Mouse (Mus musculus): ENCODE results near the gene Plcd3.

Plcd3 gene

DNA sequence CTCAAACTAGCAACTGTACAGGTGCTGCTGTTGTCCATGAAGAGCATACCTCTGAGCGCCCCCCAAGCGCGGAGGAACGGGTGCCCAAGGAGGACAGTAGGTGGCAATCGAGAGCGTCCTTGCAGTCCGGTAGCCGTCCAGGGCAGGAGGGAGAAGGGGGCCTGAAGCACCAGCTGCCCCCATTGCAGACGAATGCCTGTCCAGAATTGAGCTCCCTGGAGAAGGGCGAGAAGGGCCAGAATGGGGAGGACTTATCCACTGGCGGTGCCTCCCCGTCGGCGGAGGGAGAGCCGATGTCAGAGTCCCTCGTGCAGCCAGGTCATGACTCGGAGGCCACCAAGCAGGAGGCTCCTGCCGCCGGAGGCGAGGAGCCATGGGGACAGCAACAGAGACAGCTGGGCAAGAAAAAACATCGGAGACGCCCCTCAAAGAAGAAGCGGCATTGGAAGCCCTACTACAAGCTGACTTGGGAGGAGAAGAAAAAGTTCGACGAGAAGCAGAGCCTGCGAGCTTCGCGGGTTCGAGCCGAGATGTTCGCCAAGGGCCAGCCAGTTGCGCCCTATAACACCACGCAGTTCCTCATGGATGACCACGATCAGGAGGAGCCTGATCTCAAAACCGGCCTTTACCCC is 15.6 kb upstream of the Plcd3 start:
- peak; percentile 72 for DNase-seq

DNA sequence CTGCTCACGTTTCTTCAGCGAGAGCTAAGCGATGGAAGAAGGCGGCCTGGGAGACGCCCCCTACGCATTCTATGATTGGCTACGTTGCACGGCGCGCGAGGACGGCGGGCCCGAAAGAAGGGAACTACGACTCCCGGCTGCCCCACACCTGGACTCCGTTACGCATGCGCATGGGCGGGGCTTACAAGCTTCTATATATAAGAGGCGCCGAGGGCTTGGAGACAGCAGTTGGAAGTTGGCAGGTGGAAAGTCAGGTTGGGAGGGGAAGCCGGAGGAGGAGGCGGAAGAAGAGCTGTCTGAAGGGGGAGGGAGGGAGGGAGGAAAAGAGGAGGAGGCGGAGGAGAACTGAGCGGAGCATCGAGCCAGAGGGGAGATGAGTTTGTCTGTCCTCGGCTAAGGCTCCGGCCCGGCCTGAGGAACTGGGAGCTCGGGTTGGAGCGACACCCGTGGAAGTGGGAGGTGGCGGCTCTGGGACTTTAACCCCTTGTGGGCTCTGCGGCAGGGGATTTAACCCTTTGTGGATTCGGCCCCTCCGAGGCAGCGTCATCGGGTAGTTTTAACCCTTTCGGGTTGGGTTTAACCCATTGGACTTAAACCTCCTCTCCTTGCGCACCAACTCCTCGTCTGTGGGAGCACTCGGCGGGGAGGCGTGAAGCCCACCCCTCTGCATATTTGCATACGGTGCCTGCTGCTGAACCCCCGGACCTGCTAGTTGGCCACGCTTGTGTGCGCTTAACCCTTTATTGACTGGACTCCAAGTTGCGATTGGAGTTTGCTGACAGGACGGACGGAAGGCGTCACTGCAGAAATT is 14.8 kb upstream of the Plcd3 start, which contains the start of gene Hexim1:
TSS of gene Hexim1 (plus strand) at position 224 of the 811 bp plus-strand sequence.
- DNase-seq: peak; percentile 100

DNA sequence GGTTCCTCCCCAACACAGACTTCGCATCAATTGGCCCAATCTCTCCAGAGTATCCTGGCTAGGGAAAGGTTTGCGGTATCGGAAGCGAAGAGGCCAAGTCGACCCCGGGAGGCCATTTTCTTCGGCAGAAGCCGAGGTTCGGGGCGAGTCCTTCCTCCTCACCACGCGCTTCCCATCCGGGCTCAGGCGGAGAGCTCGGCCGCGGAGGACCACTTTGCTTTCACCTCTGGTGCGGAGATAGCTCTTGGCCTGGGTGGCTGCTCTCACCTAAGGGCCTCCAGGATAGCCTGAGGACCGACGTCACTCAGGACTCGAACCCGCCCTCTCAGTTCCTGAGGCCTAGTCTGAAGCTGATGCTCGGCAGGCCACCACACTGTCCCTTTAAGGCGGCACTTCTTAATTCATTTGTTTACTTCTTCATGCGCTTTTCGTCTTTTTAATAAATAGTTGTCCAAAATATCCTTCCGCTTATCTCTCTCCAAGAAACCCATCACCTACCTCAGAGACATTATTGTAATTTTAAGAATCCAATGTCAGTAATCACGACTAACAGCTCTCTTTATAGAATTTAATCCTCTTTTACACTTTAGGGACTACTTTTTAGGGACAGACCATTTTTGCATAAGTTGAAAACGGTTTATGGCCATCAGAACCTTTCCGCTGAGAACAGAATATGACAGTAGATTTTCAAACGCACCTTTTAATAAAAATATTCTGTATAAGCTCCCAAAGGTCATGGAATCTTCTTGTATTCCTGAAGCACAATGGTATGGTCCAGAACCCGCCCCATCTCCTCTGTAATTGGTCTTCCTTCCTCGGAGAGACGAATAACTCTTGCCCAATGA is 13.9 kb upstream of the Plcd3 start:
- DNase-seq: peak; percentile 87

DNA sequence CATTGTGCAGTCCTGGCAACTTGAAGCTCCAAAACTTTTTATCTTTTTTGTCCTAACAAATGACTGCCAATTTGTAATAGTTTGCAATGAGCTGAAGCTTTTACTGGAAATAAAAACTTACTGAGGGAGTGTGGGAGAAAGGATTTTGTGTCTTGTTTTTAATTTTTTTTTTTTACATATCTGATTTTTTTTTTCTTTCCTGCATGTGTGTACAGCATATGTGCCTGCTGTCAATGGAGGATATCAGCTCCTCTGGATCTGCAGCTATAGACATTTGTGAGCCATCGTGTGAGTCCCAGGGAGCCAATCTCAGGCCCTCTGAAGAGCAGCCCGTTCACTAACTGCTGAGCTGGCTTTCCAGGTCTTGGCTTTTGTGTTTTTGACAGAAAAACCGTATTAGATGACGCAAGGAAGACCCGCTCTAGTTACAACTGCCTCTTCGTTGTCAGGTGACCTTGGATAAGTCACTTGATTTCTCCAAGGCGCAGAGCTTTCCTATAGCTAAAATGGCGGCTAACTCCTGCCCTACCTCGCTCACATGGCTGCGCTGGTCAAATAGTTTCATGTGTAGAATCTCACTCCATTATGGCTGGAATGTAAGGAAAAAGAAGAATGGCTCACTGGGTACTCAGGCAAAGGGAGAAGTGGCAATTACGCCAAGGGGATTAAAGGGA is 12.9 kb upstream of the Plcd3 start:
- DNase-seq: no peak

DNA sequence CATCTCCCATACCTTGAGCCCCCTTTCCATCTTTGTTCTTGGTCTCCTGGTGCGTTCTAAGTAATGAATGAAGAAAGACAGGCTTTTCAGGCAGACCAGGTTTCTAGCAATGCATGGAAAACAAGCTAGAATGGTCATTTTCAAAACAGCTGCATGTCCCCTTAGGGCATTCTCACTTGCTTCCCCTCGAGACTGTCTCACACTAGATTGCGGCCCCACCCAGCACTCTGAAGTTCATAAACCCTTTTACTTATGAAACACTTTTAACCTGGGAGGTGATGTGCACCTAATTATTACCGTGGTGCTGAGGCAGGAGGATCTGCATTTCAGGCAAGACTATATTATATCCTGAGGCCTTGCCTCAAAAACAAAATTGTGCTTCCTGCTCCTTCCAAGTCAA is 12.3 kb upstream of the Plcd3 start:
- DNase-seq: no peak

DNA sequence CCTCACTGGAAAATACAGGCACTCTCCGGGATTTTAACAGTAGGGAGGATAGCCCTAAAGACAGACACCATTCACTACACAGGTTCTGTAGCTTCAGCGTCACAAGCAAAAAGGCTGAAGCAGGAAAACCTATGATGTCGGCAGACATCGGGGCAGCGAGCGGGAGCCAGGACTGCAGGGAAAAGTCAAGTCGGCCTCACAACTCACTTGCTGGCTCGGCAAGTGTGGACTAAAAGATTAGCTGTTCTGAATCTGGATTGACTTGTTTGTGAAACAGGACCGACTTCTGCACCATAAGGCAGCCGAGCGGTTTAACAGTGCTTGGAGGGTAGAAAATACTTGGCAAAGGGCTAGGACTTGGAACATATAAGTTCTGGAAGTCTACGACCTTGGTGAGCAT is 11.5 kb upstream of the Plcd3 start:
- no peak for DNase-seq

DNA sequence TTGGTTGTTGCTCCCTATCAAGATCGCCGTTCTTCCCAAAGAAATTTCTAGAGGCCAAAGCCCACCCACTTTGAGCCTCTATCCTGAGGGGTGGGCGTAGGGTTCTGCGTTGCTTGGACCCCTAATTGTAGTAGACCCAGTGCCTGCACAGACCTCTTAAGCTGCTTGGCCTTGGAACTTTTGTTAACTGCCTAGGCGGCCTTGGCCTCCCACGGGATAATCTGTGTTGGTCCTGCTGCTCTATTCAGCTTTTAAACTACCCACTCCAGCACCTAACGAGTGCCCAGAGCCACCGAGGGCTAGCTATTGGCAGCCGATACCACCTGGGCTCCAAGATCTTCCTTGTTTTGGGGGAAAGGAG is 11.1 kb upstream of the Plcd3 start:
- DNase-seq: no peak

DNA sequence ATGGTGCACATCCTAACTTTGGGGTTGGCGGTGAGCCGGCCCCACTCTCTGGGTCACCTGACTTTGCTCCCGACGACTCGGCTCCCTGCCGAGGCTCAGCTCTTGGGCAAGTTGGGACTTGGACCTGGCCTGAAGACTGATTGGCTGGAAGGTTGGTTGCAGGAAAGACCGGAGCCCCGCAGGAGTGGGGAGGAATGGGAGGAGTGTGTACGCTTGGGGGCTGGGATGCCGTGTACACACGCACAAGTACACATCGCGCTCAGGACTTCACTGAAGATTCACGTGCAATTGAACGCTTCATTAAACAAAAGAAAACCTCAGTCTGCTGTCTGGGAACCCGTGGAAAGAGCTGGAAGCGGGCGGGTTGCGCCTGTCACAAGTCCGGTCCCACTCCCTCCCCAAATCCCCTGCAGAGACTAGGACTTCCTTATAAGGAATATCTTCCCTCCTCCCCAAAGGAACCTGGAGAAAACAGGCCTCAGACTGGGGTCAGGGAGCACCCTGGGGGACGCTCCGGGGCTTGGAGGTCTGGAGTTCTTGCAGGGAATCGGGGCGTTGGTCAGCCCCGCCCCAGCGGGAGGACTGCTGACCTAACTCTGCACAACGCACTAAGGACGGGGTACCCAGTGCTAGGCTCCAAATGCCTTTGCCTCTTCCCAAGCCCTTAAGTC is 10.6 kb upstream of the Plcd3 start:
- DNase-seq: peak; percentile 92

DNA sequence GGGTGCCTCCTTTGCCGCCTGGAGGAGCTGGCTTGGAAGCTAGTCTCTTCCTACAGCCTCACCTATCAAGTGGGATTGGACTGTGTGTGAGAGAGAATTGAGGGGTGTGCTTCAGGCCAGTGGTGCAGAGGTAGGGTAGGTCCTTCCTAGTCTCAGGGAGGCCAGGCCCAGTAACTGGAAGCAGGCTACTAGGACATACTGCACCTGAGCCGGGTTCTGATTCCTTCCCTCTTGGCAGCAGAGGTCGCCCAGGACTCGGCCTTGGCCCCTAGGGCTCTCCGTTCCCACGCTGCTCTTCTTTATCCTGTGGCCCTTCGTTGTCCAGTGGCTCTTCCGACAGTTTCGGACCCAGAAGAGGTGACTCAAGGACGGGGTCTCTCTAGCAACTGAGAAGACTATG is 9.8 kb upstream of the Plcd3 start:
- peak; percentile 49 for DNase-seq

DNA sequence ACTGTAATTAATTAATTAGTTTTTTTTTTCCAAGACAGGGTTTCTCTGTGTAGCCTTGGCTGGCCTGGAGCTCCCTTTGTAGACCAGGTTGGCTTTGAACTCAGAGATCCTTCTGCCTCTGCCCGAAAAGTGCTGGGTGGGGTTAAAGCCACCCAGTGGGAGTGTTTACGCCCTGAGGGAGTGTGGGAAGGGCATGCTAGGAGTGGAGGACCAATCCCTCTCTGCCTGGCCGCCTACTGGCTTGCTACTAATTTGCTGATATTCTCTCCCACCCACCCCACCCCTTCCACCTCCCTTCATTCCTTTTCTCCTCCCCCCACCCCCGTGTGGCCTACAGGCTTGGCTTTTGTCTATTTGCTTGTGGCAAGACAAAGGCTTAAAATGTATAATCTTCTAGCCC is 4.9 kb upstream of the Plcd3 start:
- no peak for DNase-seq

- no peak for DNase-seq
Measured at GRCm38 (mm10) chr11:103105810-103106209, 4.4 kb upstream of the Plcd3 start.

DNA sequence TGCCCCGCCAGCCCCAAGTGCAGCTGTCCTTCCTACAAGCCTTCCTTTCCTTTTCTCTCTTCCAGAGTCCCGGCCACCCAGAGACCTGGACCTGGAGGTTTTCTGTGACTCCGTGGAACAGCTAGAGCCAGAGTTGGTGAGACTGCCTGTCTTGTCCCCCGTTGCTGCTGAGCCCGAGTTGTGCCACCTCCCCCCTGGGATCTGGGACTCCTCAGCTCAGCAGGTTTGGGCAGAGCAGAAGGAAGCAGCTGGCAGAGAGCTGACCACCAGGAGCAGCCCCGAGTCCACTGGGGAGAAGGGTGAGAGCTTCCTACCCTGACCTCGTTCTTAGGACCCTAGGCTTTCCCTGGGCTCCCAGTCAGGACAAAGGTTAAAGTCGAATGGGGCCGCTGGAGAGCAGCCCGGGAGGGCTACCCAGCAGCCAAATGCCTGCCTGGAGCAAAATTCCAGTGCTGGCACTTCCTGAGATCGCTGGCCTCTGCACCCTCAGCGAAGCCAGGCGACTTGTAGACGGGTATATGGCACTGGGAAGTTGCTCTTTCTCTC is 3.8 kb upstream of the Plcd3 start:
- peak; percentile 90 for DNase-seq

DNA sequence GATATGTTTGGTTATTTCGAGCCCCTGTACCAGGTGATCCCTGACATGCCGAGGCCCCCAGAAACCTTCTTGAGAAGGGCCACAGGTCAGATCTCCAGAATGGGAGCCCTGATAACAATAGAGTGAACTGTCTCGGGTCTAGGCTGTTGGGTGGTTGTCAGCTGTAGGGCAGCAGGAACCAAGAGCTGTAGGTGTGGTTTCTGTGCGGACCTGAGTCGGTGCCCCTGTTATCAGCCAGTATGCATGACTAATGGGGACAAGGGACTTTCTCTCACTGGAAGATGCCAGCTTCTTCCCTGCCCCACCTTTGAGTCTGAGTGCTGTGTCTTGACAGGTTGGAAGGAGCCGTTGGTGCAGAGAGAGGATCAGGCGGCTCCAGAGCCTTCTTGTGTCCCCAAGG is 3.0 kb upstream of the Plcd3 start:
- no peak for DNase-seq

- DNase-seq: peak; percentile 59
Measured at GRCm38 (mm10) chr11:103103621-103104020, 2.2 kb upstream of the Plcd3 start.

GRCm38 (mm10) chr11:103102725-103103349 is 1.4 kb upstream of the Plcd3 start:
- peak; percentile 98 for DNase-seq

DNA sequence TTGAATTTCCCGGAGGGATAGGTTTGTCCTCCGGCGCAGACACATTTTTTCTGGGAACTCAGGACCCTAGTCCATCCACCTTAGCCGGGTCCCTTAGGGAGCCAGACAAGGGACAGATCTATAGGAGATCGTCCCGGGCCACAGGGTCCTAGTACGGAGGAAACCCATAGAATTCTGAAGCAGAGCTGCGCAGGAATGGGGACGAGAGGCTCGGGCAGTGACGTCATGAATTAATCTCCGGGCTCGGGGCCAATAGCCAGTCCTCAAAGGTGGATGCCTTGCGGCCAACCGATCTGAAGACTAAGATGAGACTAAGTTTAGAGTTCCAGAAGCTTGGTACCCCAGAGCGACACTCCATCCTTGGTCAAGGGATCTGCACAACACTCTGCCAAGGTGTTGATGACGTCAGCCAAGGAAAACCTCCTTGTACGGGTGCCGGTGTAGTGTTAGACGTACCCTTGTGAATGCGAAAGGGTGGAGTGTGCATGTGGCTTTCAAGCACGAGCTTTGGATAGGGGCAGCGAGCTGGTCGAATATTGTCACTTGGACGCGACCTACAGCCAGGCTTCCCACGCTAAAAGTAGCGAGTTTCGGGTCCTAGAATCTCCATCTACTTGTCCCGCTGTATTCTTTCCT is 526 bp upstream of the Plcd3 start:
- DNase-seq: peak; percentile 82

- peak; percentile 35 for DNase-seq
Measured at GRCm38 (mm10) chr11:103100361-103100760, 1.1 kb downstream of the Plcd3 start.

DNA sequence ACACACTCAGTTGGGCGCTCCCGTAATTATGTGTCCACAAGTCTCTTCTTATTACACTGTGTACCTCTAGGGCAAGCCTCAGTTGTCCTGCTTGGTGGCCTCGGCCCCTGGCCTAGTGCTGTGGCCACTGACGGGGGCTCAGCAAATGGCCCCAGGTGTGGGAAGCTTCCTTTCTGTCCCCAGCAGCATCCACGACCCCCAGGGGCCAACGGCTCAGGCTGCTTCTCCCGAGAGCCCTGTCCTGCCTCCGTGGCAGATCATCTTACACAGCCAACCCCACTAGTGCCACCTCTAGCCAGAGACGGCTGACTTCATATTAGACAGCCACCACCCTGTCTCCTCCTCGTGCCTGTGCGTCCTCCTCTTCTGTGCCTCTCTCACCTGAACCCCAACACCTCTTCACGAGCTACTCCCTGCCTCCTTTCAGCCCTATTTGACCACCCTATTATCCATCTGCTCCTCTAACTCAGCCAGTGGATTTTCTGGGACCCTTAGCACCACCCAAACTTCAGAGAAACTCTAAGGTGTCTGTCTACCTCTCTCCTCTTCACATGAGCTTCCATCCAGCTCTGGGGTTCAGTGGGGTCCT is 2.0 kb downstream of the Plcd3 start:
- peak; percentile 13 for DNase-seq

DNA sequence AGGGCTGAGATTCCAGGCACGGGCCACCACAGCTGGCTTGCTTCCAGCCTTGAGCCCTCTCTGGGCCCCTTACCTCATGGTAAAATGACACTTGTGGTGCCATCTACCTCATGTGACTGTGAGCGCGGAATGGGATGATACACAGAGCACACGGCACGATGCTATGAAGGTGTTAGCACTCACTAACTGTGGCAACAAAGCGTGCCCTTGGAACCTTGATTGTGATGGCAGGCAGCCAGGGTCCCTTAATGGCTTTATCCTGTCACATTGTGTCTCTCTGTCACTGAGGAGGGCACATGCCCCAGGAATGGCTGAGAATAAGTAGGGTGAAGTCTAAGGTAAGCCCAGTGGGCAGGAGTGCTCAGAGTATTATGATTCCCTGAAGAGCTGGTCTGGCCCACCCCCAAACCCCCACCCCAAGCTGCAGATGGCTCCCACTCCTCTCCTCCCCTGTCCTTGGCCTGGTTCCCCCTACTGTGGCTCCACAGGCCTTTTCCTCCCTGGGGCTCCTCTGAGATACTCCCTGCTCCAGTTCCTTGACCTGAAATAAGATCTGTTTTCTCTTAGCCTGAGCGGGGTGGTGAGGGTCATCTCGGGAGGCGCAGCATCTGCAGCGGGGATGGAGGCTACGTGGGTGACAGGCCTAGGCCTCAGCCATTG is 2.8 kb downstream of the Plcd3 start:
- DNase-seq: peak; percentile 28
